Mouse (Mus musculus): ENCODE data around the gene 1700123K08Rik.
"Not testable (repeated sequence)": the region's sequence is repeated elsewhere in the genome, so short reads cannot be mapped to it uniquely, and the experiment has no call there.

1700123K08Rik gene

DNA sequence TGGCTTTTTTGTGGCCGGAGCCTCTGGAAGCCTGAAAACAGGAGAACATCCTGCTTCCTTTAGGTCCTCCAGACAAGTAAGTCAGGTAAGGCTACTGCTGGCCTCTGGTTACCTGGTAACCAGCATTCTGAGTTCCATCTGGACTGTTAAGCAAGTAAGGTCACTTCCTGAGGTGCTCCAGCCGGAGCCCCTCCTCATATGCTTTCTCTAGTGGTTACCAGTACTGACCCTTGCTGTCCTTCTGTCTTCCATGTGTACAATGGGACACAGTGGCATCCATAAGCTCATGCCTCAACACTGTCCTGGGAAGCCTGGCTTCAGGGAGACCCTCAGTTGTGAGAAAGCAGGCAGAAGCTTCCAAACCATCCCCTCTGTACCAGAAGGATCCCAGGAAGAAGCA, at the start of gene 1700123K08Rik:
Gene 1700123K08Rik (minus strand): TSS at position 101 of the 400 bp plus-strand sequence.
- DNase-seq (ENCODE audit: low spot score in 2 of 2), result not testable (repeated sequence)

DNA sequence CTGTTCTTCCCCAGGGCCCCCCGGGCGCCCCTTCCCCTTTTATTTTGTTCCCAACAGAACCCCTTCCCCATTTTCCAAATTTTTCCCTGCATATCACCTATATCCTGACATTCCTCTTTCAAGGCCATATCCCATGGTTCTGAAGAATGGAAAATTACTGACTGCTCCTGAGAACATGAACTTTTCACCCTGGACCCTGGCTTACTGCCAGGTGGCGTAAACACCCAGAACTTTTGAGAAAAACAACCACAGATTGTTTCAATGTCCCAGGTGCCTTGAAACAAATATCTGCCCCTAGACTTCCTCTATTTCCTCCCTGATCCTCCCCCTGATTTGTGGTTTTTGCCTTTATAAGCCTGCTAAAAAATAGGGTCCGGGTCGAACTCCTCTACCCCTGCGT, 22.9 kb upstream of the 1700123K08Rik start:
- no peak for DNase-seq (ENCODE audit: low spot score in 2 of 2)

GRCm38 (mm10) chr5:138571623-138572022, 7.1 kb upstream of the 1700123K08Rik start:
- DNase-seq (ENCODE audit: low spot score in 2 of 2), result no peak

DNA sequence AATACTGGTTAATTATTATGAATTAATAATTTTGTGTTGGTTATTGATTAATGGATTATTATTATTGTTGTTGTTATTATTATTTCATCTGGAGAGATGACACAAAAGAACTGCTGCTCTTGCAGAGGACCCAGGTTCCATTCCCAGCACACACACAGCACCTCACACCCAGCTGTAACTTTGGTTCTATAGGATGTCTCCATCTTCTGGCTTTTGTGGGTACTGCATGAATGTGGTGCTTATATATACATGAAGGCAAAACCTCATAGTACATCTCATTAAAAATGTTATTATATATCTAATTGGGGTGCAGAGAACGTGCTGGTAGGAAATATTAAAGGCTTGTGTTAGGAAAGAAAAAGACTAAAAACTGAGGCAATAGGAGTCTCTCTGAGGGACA, 11.8 kb downstream of the 1700123K08Rik start:
- no peak for DNase-seq (ENCODE audit: low spot score in 2 of 2)

DNA sequence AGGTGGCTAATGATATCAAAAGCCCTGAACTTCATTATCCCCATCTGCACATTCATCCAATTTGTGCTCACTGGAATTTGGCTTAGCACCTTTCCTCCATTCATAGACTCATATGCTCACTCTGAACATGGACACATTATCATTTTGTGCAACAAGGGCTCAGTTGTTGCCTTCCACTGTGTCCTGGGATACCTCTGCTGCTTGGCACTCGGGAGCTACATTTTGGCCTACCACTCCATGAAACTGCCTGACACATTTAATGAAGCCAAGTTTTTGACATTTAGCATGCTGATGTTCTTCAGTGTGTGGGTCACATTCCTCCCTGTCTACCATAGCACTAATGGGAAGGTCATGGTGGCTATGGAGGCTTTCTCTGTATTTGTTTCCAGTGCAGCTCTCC, 32.0 kb downstream of the 1700123K08Rik start:
- DNase-seq (ENCODE audit: low spot score in 2 of 2), result no peak
